Mouse (Mus musculus) stomach, embryonic 14.5 days (tissue): ENCODE measurements around the gene C1qtnf7. TPM values are rescaled to one million over a fixed set of nuclear protein-coding genes. Genes with fewer than 3 reads are reported as not detected.

ENCODE experiments used
- ATAC-seq: fragments of 200-750 bp; cut with Nextera tagmentation; 2 replicates; pipeline ENCODE4 v1.8.0; 2017; ENCODE audit warnings: low read depth, moderate TSS enrichment; ENCODE audit not compliant: insufficient number of reproducible peaks, insufficient read depth, low FRiP score
- H3K27ac ChIP-seq: fragments of 300-500 bp; sonication (generic); 2 replicates; pipeline ENCODE4 v1.5.1; 2014; ENCODE audit warnings: mild to moderate bottlenecking, low read length, moderate library complexity, mixed read lengths
- H3K27me3 ChIP-seq: fragments of 300-500 bp; sonication (generic); 2 replicates; pipeline ENCODE4 v1.6.1; 2014; ENCODE audit warnings: low read length, control low read depth, mixed read lengths; ENCODE audit not compliant: control insufficient read depth, insufficient read depth
- H3K36me3 ChIP-seq: fragments of 300-500 bp; sonication (generic); 2 replicates; pipeline ENCODE4 v1.6.1; 2014; ENCODE audit warnings: mild to moderate bottlenecking, control low read depth, low read length, moderate library complexity, mixed read lengths; ENCODE audit not compliant: control insufficient read depth, insufficient read depth
- H3K4me1 ChIP-seq: fragments of 300-500 bp; sonication (generic); 2 replicates; pipeline ENCODE4 v1.6.1; 2014; ENCODE audit warnings: low read length, control low read depth, mixed read lengths; ENCODE audit not compliant: control insufficient read depth, insufficient read depth
- H3K4me2 ChIP-seq: fragments of 300-500 bp; sonication (generic); replicated peaks from 2 replicates; pipeline ENCODE4 v1.6.1; 2014; ENCODE audit warnings: low read depth, low read length, control low read depth
- H3K4me3 ChIP-seq: fragments of 300-500 bp; sonication (generic); 2 replicates; pipeline ENCODE4 v1.5.1; 2014; ENCODE audit warnings: low read depth, low read length, control low read depth
- H3K9ac ChIP-seq: fragments of 300-500 bp; sonication (generic); replicated peaks from 2 replicates; pipeline ENCODE4 v1.6.1; 2014; ENCODE audit warnings: low read depth, mild to moderate bottlenecking, control low read depth, low read length, moderate library complexity, mixed read lengths
- H3K9me3 ChIP-seq: fragments of 300-500 bp; sonication (generic); 2 replicates; pipeline ENCODE4 v1.6.1; 2016; ENCODE audit warnings: low read depth, low read length, control low read depth; ENCODE audit not compliant: control insufficient read depth
- WGBS: fragments of 180-500 bp; shearing (Covaris S2); extraction: QIAGEN DNeasy Blood & Tissue Kit; methylation state at CpG from one replicate; pipeline ENCODE4 v1.1.7; 2014; 5-methylcytosine and 5-hydroxymethylcytosine counted together
- polyA plus RNA-seq: library from polyadenylated mRNA; unstranded; fragments of >200 nt; fragmentation: Nextera tagmentation; extraction: Ambion mirVana; gene quantifications from 2 replicates; pipeline ENCODE4 v1.2.1, GENCODE M21; 2014

Gene C1qtnf7
- polyA plus RNA-seq, 1 experiment from 2014 or later, result 17.3 TPM

DNA sequence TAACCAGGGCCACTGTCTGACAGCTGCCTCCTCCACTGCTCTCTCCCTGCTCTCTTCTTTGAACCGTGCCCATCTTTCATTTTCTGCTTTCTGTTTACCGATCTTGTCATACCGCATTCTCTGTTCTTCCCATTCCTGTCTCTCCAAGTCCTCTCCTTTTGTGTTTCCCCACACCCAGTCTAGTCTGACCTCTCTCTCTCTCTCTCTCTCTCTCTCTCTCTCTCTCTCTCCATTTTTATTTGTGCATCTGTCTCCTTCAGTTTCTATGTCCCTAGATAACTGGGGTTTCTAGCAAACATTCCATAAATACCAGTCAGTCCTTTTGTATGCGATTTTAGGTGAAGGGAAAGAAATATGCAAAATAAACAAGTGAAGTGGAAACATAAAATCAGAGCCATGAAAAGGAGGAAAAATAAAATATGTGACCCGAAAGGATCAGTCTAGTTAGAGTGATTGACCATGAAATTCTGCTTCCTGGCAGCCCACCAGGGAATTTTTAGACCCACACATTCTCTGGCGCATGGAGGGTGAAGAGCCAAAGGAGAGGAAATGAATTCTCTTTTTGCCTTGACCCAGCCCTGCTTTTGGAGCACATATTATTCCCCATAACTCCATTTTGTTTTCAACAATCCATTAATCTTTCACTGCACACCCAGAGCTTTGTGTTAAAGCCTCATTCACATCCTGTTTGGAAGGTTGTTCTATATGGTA, 11.7 kb downstream of the C1qtnf7 start:
- no peaks in the 10 kb centered on the region for H3K36me3 ChIP-seq
- no peaks in the 10 kb centered on the region for H3K27me3 ChIP-seq
- no peak overlapping the region for H3K9ac ChIP-seq
- no peak for ATAC-seq
- no peaks in the 10 kb centered on the region for H3K9me3 ChIP-seq
- H3K4me3 ChIP-seq, result no peak overlapping the region
- WGBS, result 39% methylated on average over 6 of the region's 6 CpGs
- 0 out of 2 replicates have a peak overlapping the region, but pooled peaks have one; percentile 21 for H3K27ac ChIP-seq
- no peaks in the 10 kb centered on the region for H3K4me1 ChIP-seq
- H3K4me2 ChIP-seq, result no peak overlapping the region

DNA sequence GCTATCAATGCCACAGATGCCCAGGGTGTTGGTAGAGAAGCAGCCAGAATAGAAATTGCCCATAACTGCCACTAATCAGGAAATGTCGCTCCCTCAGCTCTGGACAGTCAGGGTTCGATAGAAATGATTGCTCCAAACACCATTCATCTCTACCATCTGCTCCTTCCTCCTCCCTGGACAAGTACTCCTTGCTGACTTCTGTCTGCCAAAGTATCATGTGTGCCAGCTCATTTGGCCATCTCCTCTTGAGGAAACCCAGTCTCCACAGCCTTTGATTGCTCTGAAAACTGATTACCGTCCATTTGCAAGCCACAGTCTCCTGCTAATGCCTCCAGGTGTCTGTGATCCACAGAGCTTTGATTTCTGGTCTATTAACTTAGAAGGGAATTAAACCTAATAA, 14.8 kb downstream of the C1qtnf7 start:
- Histone ChIP-seq H3K36me3 (no peaks in the 10 kb centered on the region), H3K4me2 (no peak overlapping the region), H3K4me1 (no peaks in the 10 kb centered on the region), H3K9me3 (no peaks in the 10 kb centered on the region), H3K9ac (no peak overlapping the region), H3K27ac (no peak overlapping the region), H3K4me3 (no peak overlapping the region), H3K27me3 (no peaks in the 10 kb centered on the region)
- no peak for ATAC-seq
- WGBS, result 80% methylated on average over 3 of the region's 3 CpGs

DNA sequence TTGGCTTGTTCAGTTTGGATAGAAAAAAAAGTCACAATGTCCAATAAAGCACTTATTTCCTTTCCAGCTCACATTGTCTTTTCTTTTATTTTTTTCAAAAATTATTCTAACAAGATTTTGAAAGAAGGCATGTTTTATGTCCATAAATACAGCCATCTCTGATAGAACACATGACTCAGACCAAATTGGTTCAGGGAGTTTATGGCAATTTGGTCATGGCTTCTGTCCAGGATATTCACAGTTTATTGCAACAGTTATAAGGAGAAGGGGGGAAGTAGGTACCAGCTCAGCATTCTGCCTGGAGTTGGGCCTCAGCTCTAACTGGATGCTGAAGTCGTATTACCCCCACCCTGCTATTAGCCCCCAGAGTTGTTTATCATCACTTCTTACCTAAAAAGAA, 15.5 kb downstream of the C1qtnf7 start:
- Histone ChIP-seq H3K4me1 (no peaks in the 10 kb centered on the region), H3K4me3 (no peak overlapping the region), H3K9ac (no peak overlapping the region), H3K36me3 (no peaks in the 10 kb centered on the region), H3K27ac (no peak overlapping the region), H3K4me2 (no peak overlapping the region), H3K27me3 (no peaks in the 10 kb centered on the region), H3K9me3 (no peaks in the 10 kb centered on the region)
- 61% methylated on average over 1 of the region's 1 CpGs for WGBS
- ATAC-seq, result no peak

DNA sequence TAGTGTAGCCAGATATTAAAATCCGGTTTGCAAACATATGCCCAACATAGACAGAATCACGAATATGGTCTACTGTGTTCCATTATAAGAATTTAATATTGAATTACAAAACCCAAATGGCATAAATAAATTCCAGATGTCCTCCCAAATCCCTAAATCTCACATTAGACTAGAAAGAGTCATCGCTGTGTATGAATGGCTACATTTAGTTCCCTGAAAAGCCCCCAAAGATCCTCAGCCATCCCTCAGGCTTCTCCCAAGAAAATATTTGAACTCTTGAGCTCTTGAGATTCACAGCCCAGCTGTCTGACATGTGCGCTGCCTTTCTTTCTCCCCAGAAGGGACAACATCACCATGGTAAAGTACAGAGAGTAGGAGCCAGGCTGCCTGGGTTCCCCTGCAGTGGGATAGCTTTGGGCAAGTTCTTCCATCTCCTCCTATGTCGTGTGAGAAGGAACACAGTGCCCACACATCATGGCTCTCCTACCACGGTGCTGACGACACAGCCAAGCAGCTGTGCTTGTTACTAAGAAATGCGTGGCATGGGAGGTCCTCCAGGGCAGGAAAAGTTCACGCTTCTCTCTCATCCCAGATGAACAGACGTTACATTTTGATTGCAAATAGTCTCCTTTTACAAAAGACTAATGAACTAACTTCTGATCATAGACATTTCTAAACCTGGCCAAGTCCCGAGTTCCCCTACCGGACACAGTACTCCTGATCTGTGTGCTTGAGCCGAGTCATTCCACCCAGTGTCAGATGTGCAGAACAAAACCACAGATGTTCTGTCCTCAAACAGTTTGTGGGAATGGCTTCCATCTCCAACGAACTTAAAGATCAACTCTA, 23.2 kb downstream of the C1qtnf7 start:
- 57% methylated on average over 14 of the region's 14 CpGs for WGBS

DNA sequence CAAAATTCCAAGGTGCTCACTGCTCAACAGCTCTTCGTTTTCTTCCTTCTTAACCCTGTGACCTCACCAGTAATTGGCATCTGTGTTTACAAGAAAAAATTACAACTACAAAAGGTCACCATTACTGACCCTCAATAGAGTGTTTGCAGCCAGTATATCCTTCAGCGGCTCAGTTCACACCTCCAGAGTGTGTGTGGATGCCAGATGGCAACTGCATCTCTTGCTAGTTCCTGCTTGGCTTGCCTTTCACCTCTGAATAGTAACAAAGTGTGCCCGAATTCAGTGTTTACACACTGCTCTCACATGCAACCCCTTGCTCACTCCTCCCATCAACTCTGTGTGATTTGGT, 23.8 kb downstream of the C1qtnf7 start:
- no peaks in the 10 kb centered on the region for H3K36me3 ChIP-seq
- no peak overlapping the region for H3K4me2 ChIP-seq
- H3K4me3 ChIP-seq, result no peak overlapping the region
- no peaks in the 10 kb centered on the region for H3K4me1 ChIP-seq
- H3K27ac ChIP-seq, result peak overlapping the region; percentile 79; the same call in 1 of the 2 replicates
- H3K27me3 ChIP-seq, result no peaks in the 10 kb centered on the region
- no peak for ATAC-seq
- 21% methylated on average over 3 of the region's 3 CpGs for WGBS
- H3K9me3 ChIP-seq, result no peaks in the 10 kb centered on the region
- H3K9ac ChIP-seq, result no peak overlapping the region

More for the DNA sequence above, 23.2 kb downstream of the C1qtnf7 start:
- no peaks in the 10 kb centered on the region for H3K27me3 ChIP-seq
- ATAC-seq, result no peak
- H3K4me3 ChIP-seq, result no peak overlapping the region
- H3K9ac ChIP-seq, result no peak overlapping the region
- no peaks in the 10 kb centered on the region for H3K9me3 ChIP-seq
- H3K4me1 ChIP-seq, result no peaks in the 10 kb centered on the region
- no peaks in the 10 kb centered on the region for H3K36me3 ChIP-seq
- H3K27ac ChIP-seq, result peak overlapping the region; percentile 79; the same call in 1 of the 2 replicates
- H3K4me2 ChIP-seq, result no peak overlapping the region

DNA sequence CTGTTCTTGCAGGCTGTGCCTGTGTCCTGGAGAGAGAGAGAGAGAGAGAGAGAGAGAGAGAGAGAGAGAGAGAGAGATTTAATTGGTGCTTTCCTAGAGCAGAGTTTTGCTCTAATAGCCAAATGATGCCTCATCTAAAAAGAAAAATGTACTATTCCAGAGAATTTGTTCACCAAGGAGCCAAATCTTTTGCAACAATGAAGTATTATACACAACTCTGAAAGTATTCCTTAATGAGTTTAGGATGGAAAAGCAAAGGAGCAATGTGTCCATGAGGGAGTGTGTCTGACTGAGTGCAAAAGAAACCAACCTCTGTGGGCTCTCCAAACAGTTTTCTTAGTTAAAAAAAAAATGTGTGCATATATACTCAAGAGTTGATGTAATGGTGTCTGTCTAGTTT, 24.5 kb downstream of the C1qtnf7 start:
- H3K27me3 ChIP-seq, result no peaks in the 10 kb centered on the region
- H3K36me3 ChIP-seq, result no peaks in the 10 kb centered on the region
- H3K4me3 ChIP-seq, result no peak overlapping the region
- H3K27ac ChIP-seq, result no peak overlapping the region
- no peak for ATAC-seq
- no peak overlapping the region for H3K9ac ChIP-seq
- H3K9me3 ChIP-seq, result no peaks in the 10 kb centered on the region
- no peak overlapping the region for H3K4me2 ChIP-seq
- no peaks in the 10 kb centered on the region for H3K4me1 ChIP-seq

DNA sequence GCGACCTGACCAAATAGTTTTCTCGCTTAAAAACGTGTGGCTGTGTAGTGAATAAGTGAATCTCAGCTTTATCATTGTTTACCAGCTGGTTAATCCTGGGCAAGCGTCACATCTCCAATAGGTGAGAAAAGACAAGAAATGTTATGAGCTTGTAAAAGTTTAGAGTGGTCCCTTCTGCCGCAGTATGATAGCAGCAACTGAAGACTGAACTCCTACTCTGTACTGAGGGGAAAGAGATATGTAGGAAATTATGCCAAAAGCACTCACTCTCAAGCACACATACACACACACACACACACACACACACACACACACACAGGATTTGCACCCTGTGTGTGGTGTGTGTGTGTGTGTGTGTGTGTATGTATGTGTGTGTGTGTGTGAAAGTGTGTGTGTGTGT, 26.2 kb downstream of the C1qtnf7 start:
- 76% methylated on average over 5 of the region's 5 CpGs for WGBS
- ATAC-seq, result no peak
- Histone ChIP-seq H3K36me3 (no peaks in the 10 kb centered on the region), H3K27me3 (no peaks in the 10 kb centered on the region), H3K4me2 (no peak overlapping the region), H3K27ac (no peak overlapping the region), H3K4me3 (no peak overlapping the region), H3K4me1 (no peaks in the 10 kb centered on the region), H3K9me3 (no peaks in the 10 kb centered on the region), H3K9ac (no peak overlapping the region)

DNA sequence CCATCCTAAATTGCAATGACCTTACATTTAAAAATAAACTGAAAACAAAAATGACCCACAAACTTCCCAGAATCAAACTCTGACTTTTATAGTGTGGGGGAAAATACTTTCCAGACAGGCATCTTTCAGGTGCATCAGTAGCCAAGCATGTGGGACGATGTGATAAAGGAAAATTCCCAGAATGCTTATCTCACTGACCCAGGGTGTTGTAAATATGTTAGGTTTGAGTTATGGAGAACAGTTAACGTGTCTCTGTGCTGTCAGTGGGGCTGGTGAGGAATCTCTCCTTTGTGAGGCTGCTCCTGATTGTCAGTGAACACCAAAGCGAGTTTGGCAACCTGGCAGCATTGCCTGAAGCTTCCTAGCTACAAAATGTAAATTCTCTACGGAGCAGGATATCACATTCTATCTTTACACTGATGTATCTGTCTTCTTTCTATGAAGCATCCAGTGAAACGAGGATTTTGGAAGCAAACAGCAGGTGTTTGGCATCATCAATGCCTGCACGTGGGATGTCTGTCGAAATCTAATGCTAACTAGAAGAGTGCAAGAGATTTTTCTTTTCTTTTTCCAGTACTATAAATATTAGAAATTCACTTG, 27.0 kb downstream of the C1qtnf7 start:
- no peak overlapping the region for H3K27ac ChIP-seq
- no peak overlapping the region for H3K4me2 ChIP-seq
- H3K27me3 ChIP-seq, result no peaks in the 10 kb centered on the region
- H3K4me3 ChIP-seq, result no peak overlapping the region
- H3K9me3 ChIP-seq, result no peaks in the 10 kb centered on the region
- no peak overlapping the region for H3K9ac ChIP-seq
- 32% methylated on average over 7 of the region's 7 CpGs for WGBS
- no peak for ATAC-seq
- no peaks in the 10 kb centered on the region for H3K4me1 ChIP-seq
- no peaks in the 10 kb centered on the region for H3K36me3 ChIP-seq
